Mouse (Mus musculus) liver, embryonic 11.5 days (tissue): ENCODE results near the gene Nup188. TPM values are rescaled to one million over a fixed set of nuclear protein-coding genes. Genes with fewer than 3 reads are reported as not detected.

ENCODE experiments used
- ATAC-seq: fragments of 200-750 bp; cut with Nextera tagmentation; replicated peaks from 2 replicates; pipeline ENCODE4 v1.8.0; 2017; ENCODE audit warnings: moderate number of reproducible peaks, mild to moderate bottlenecking, moderate TSS enrichment, moderate library complexity; ENCODE audit not compliant: low FRiP score
- DNase-seq: peaks from one replicate; pipeline ENCODE4 v3.0.0-alpha.2; 2017; ENCODE audit warnings: low spot score
- H3K27ac ChIP-seq: fragments of 300-500 bp; sonication (generic); 2 replicates; pipeline ENCODE4 v1.5.1; 2014; ENCODE audit warnings: mild to moderate bottlenecking, low read depth, low read length, control low read depth
- H3K27me3 ChIP-seq: fragments of 300-500 bp; sonication (generic); replicated peaks from 2 replicates; pipeline ENCODE4 v1.6.1; 2014; ENCODE audit warnings: low read length, mixed read lengths; ENCODE audit not compliant: control insufficient read depth, insufficient read depth
- H3K36me3 ChIP-seq: fragments of 300-500 bp; sonication (generic); 2 replicates; pipeline ENCODE4 v1.6.1; 2014; ENCODE audit warnings: mild to moderate bottlenecking, low read length, moderate library complexity, mixed read lengths; ENCODE audit not compliant: control insufficient read depth, insufficient read depth
- H3K4me1 ChIP-seq: fragments of 300-500 bp; sonication (generic); replicated peaks from 2 replicates; pipeline ENCODE4 v1.6.1; 2014; ENCODE audit warnings: low read length, mixed read lengths; ENCODE audit not compliant: control insufficient read depth, insufficient read depth
- H3K4me2 ChIP-seq: fragments of 300-500 bp; sonication (generic); 2 replicates; pipeline ENCODE4 v1.6.1; 2014; ENCODE audit warnings: mild to moderate bottlenecking, control low read depth, moderate library complexity
- H3K4me3 ChIP-seq: fragments of 300-500 bp; sonication (generic); 2 replicates; pipeline ENCODE4 v1.5.1; 2014; ENCODE audit warnings: low read depth, low read length, control low read depth
- H3K9ac ChIP-seq: fragments of 300-500 bp; sonication (generic); 2 replicates; pipeline ENCODE4 v1.6.1; 2014; ENCODE audit warnings: low read depth, low read length, control low read depth
- H3K9me3 ChIP-seq: fragments of 300-500 bp; sonication (generic); 2 replicates; pipeline ENCODE4 v1.6.1; 2016; ENCODE audit warnings: low read length, inconsistent platforms, mixed read lengths; ENCODE audit not compliant: control insufficient read depth
- WGBS: fragments of 180-500 bp; shearing (Covaris S2); extraction: QIAGEN DNeasy Blood & Tissue Kit; methylation state at CpG from one replicate; pipeline ENCODE4 v1.1.7; 2014; 5-methylcytosine and 5-hydroxymethylcytosine counted together
- polyA plus RNA-seq: library from polyadenylated mRNA; unstranded; fragments of >200 nt; fragmentation: Nextera tagmentation; extraction: Ambion mirVana; gene quantifications from 2 replicates; pipeline ENCODE4 v1.2.1, GENCODE M21; 2014

Gene Nup188
- polyA plus RNA-seq, 1 experiment from 2014 or later: 60.1 TPM

DNA sequence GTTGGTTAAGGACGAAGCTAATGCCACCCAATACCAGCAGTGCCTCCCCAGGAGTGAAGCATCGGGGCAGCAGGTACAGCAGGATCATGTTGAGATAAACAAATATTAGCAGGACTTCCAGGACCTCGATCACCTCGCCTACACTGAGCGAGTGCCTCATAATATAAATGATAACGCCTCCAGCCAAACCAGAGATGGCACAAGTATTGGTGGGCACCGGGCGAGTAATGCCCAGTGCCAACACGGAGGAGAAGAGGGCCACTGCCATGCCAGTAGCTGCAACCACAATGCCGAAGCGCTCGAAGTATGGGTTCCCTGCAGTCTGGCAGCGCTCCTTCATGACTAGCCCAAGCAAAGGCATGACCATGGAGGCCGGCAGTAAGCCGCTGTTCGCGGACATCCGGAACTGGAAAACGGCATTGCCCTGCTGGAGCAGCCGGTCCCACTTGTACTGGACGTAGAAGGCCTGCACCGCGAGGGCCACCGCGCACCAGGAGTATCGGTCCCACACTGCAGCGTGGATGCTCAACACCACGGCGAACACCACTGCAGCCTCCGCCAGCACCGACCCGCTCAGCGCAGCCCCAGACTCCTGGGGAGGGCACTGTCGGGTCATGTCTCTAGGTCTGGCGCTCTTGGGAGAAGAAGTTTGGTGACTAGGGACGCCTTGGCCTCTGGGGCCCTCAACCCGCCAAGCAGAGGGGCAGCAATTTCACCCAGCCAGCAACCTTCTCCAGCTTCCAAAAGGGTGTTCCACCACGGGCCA is 598 bp upstream of the Nup188 start:
- Histone ChIP-seq H3K4me1 (peaks cover 20% of the 10 kb centered on the region), H3K27ac (peak overlapping the region; percentile 38), H3K27me3 (no peaks in the 10 kb centered on the region), H3K9me3 (no peaks in the 10 kb centered on the region), H3K36me3 (peaks cover 10% of the 10 kb centered on the region; the same call in 1 of the 2 replicates), H3K4me3 (peak overlapping the region; percentile 88), H3K9ac (peak overlapping the region; percentile 93), H3K4me2 (peak overlapping the region; percentile 99)
- peak; percentile 64 for ATAC-seq
- no peak for DNase-seq
- 11% methylated on average over 38 of the region's 38 CpGs for WGBS

GRCm38 (mm10) chr2:30287027-30287373 is 803 bp downstream of the Nup188 start:
- H3K36me3 ChIP-seq: peaks cover 14% of the 10 kb centered on the region; the same call in 1 of the 2 replicates
- ATAC-seq (no peak), DNase-seq (no peak)
- peak overlapping the region; percentile 93 for H3K9ac ChIP-seq
- no peaks in the 10 kb centered on the region for H3K9me3 ChIP-seq
- H3K27me3 ChIP-seq: no peaks in the 10 kb centered on the region
- peaks cover 20% of the 10 kb centered on the region for H3K4me1 ChIP-seq
- 0% methylated on average over 10 of the region's 10 CpGs for WGBS
- peak overlapping the region; percentile 75; the same call in 1 of the 2 replicates for H3K27ac ChIP-seq
- H3K4me2 ChIP-seq: peak overlapping the region; percentile 99
- H3K4me3 ChIP-seq: peak overlapping the region; percentile 88

- ATAC-seq: no peak
- H3K9me3 ChIP-seq: no peaks in the 10 kb centered on the region
- no peak overlapping the region for H3K9ac ChIP-seq
- WGBS: 70% methylated on average over 3 of the region's 3 CpGs
- H3K4me3 ChIP-seq: no peak overlapping the region
- H3K36me3 ChIP-seq: peaks cover 29% of the 10 kb centered on the region
- DNase-seq: no peak
- no peak overlapping the region for H3K4me2 ChIP-seq
- no peaks in the 10 kb centered on the region for H3K27me3 ChIP-seq
- no peaks in the 10 kb centered on the region for H3K4me1 ChIP-seq
- no peak overlapping the region for H3K27ac ChIP-seq
Observed at GRCm38 (mm10) chr2:30299525-30299924, 13.3 kb downstream of the Nup188 start.

- H3K9ac ChIP-seq: no peak overlapping the region
- 86% methylated on average over 5 of the region's 5 CpGs for WGBS
- H3K4me2 ChIP-seq: no peak overlapping the region
- no peaks in the 10 kb centered on the region for H3K9me3 ChIP-seq
- DNase-seq (no peak), ATAC-seq (no peak)
- no peak overlapping the region for H3K27ac ChIP-seq
- H3K4me1 ChIP-seq: no peaks in the 10 kb centered on the region
- H3K4me3 ChIP-seq: no peak overlapping the region
- no peaks in the 10 kb centered on the region for H3K27me3 ChIP-seq
- H3K36me3 ChIP-seq: peaks cover 31% of the 10 kb centered on the region
Observed at GRCm38 (mm10) chr2:30299966-30300365, 13.8 kb downstream of the Nup188 start.

DNA sequence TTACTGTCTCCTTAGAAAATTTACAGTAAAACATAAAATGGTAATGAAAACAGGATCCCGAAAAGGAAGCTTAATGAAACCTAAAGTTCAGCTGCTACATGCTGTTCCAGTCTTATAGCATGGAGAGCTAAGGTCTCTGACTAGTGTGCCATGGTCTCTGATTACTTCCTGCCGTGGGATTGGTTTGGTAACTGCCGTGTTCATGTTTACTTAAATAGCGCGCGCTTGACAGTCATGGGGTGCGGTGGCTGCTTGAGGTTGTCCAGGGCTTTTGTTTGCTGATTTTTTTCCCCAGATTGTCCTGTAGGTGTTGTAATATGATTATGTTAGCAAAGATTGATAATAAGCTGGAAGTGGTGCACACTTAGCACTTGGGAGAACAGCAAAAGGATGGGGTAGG is 19.9 kb downstream of the Nup188 start:
- H3K9ac ChIP-seq: no peak overlapping the region

DNA sequence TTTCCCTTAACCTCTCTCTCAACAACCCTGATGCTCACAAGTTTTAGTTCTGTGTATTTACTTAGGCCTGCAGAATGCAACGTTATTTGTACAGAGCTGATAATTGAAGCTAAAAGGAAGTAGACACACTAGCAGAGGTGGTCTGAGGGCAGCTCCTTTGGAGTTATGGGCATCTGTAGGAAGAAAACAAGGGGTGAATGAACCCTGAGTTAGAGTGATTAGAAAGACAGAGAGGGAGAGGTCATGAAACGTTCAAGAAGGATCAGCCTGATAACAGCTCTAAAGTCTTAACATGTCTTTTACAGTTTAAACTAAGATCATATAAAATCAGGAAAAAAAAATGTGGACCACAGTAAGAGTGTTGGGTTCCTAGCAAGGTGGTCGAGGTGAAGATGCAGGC is 23.2 kb downstream of the Nup188 start:
- no peaks in the 10 kb centered on the region for H3K27me3 ChIP-seq
- H3K36me3 ChIP-seq: peaks cover 70% of the 10 kb centered on the region
- H3K4me2 ChIP-seq: no peak overlapping the region
- H3K27ac ChIP-seq: no peak overlapping the region
- DNase-seq: no peak
- no peak overlapping the region for H3K9ac ChIP-seq
- no peaks in the 10 kb centered on the region for H3K4me1 ChIP-seq
- no peaks in the 10 kb centered on the region for H3K9me3 ChIP-seq
- no peak overlapping the region for H3K4me3 ChIP-seq
- 60% methylated on average over 3 of the region's 3 CpGs for WGBS
- no peak for ATAC-seq

More for the DNA sequence above, 19.9 kb downstream of the Nup188 start:
- no peak overlapping the region for H3K4me3 ChIP-seq
- no peak for DNase-seq
- H3K27me3 ChIP-seq: no peaks in the 10 kb centered on the region
- H3K27ac ChIP-seq: no peak overlapping the region
- 91% methylated on average over 7 of the region's 7 CpGs for WGBS
- H3K9me3 ChIP-seq: no peaks in the 10 kb centered on the region
- no peak for ATAC-seq
- peaks cover 52% of the 10 kb centered on the region for H3K36me3 ChIP-seq
- H3K4me1 ChIP-seq: no peaks in the 10 kb centered on the region
- H3K4me2 ChIP-seq: no peak overlapping the region

DNA sequence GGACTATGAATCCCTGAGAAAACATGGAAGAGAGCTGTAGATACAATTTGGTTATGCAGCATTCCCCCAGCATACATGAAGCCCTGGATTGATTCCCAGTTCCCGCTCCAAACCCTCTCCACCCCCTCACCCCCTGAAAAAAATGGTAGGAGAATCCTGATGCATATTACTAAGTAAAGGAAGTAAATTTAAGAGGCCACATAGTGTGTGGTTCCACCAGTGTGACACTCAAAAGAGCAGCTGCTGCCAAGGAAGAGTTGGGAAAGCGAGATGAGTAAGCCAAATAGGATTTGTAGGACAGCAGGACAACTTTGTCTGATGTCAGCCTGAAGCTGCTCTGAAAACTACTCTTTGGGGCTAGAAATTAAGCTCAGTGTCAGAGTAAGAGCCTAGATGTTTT is 25.3 kb downstream of the Nup188 start:
- ATAC-seq: no peak
- Histone ChIP-seq H3K4me2 (no peak overlapping the region), H3K9me3 (no peaks in the 10 kb centered on the region), H3K36me3 (peaks cover 74% of the 10 kb centered on the region), H3K4me3 (no peak overlapping the region), H3K9ac (no peak overlapping the region), H3K27me3 (no peaks in the 10 kb centered on the region), H3K27ac (no peak overlapping the region), H3K4me1 (no peaks in the 10 kb centered on the region)
- whole genome bisulfite sequencing: 93% methylated on average over 2 of the region's 2 CpGs
- no peak for DNase-seq

- no peaks in the 10 kb centered on the region for H3K4me1 ChIP-seq
- no peaks in the 10 kb centered on the region for H3K9me3 ChIP-seq
- H3K27me3 ChIP-seq: no peaks in the 10 kb centered on the region
- H3K27ac ChIP-seq: no peak overlapping the region
- no peak for ATAC-seq
- no peak for DNase-seq
- WGBS: 93% methylated on average over 4 of the region's 4 CpGs
- no peak overlapping the region for H3K4me3 ChIP-seq
- H3K36me3 ChIP-seq: peaks cover 51% of the 10 kb centered on the region
- no peak overlapping the region for H3K4me2 ChIP-seq
- H3K9ac ChIP-seq: no peak overlapping the region
Observed at GRCm38 (mm10) chr2:30316136-30316535, 29.9 kb downstream of the Nup188 start.

GRCm38 (mm10) chr2:30316955-30317354 is 30.8 kb downstream of the Nup188 start:
- no peak for ATAC-seq
- 90% methylated on average over 5 of the region's 5 CpGs for WGBS

More at GRCm38 (mm10) chr2:30316955-30317354, 30.8 kb downstream of the Nup188 start:
- Histone ChIP-seq H3K4me1 (no peaks in the 10 kb centered on the region), H3K4me2 (no peak overlapping the region), H3K9me3 (no peaks in the 10 kb centered on the region), H3K36me3 (peaks cover 56% of the 10 kb centered on the region), H3K27ac (no peak overlapping the region), H3K27me3 (no peaks in the 10 kb centered on the region), H3K4me3 (no peak overlapping the region), H3K9ac (no peak overlapping the region)
- DNase-seq: no peak
